Mouse (Mus musculus): ENCODE measurements around the gene Lbx1. TPM values are rescaled to one million over a fixed set of nuclear protein-coding genes. Genes with fewer than 3 reads are reported as not detected.

The Lbx1 gene
- polyA plus RNA-seq, 1 experiment from 2014 or later, result 0.27 TPM

DNA sequence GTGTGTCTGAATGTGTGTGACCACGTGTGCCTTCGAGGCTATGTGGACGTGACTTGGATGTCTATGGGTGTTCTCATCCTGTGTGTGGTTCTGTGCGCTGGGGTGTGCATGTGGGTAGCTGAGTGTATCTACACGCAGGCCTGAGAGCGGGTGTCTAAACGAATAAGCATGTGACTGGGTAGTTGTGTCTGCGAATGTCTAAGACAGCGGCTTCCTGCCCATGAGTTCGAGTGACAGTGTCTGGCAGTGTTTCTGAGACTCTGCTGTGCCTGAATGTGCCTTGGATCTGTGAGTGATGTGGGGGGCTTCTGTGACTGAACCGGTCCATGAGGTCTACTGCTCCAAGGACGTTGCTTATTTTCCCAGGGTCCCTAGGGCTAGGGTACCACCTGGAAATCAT lies 10.5 kb downstream of the Lbx1 start:
- Histone ChIP-seq H3K9ac (no peak overlapping the region), H3K27ac (no peak overlapping the region), H3K4me3 (no peak overlapping the region), H3K4me1 (peaks cover 29% of the 10 kb centered on the region), H3K4me2 (no peak overlapping the region), H3K27me3 (peaks cover 92% of the 10 kb centered on the region), H3K9me3 (no peaks in the 10 kb centered on the region), H3K36me3 (no peaks in the 10 kb centered on the region)
- WGBS, result 1% methylated on average over 12 of the region's 12 CpGs
- no peak for ATAC-seq (ENCODE audit: insufficient number of reproducible peaks, insufficient read depth, low FRiP score, low TSS enrichment, low read depth)

DNA sequence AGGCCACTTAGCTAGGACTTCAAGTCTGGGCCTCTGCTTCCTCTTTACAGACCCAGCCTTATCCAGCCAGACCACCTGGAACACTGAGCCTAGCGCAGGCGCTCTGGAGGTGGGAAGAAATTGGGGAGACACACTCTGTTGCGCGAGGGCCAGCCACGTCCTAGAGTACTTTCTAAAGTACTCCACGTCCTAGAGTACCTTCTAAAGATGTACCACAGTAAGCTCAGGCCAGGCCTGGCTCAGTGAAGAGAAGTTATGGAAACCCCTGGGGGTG lies 11.4 kb downstream of the Lbx1 start:
- peak overlapping the region; percentile 36; the same call in 1 of the 2 replicates for H3K4me2 ChIP-seq
- H3K4me3 ChIP-seq, result peak overlapping the region; percentile 21; the same call in 1 of the 2 replicates
- no peak for ATAC-seq (ENCODE audit: insufficient number of reproducible peaks, insufficient read depth, low FRiP score, low TSS enrichment, low read depth)

DNA sequence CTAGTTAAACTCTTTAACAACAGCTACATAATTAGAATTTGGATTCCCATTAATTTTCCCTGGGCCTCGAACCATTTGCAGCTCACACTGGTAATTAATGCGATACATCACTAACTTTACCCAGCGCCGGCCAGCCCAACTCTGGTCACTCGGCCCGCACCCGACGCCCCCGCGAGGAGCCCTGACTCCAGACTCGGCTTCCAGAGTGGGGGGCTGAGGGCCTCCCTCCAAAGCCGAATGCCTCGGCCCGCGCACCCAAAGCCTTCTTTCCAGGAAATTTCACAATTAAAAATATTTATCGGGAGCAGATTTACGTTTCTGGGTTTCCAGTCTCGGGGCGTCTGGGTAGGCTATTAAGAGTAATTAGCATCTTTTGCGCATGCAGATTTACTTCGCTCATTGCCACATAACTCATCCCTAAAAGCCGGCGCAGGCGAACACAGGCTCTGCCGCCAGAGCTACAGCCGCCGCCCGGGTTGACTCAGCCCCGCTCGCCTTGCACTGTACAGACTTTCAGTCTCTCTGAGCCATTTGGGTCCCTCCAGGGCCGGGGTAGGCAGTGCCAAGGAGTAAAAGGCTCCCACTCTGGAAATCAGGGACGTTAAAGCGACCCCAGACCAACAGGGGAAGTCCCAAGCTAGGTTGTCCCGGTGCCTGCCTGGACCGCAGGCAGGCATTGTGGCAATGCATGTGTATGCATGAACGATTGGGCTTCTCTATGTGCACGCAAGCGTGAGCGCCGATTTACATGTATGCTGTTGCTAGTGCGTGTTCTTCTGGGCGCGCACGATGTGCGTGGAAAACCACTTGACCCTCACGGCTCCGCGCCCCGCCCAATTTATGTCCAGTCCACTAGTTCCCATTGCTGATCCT lies 12.0 kb downstream of the Lbx1 start:
- Histone ChIP-seq H3K27me3 (peaks cover 89% of the 10 kb centered on the region), H3K9me3 (no peaks in the 10 kb centered on the region), H3K27ac (no peak overlapping the region), H3K9ac (no peak overlapping the region), H3K4me1 (peaks cover 23% of the 10 kb centered on the region), H3K4me2 (peak overlapping the region; percentile 36), H3K4me3 (peak overlapping the region; percentile 21; the same call in 1 of the 2 replicates), H3K36me3 (no peaks in the 10 kb centered on the region)
- 1% methylated on average over 49 of the region's 49 CpGs for WGBS
- ATAC-seq (ENCODE audit: insufficient number of reproducible peaks, insufficient read depth, low FRiP score, low TSS enrichment, low read depth), result no peak

More for the DNA sequence above, 11.4 kb downstream of the Lbx1 start:
- no peak overlapping the region for H3K9ac ChIP-seq
- H3K27me3 ChIP-seq, result peaks cover 91% of the 10 kb centered on the region
- no peaks in the 10 kb centered on the region for H3K36me3 ChIP-seq
- peaks cover 23% of the 10 kb centered on the region for H3K4me1 ChIP-seq
- H3K9me3 ChIP-seq, result no peaks in the 10 kb centered on the region
- no peak overlapping the region for H3K27ac ChIP-seq
- WGBS, result 3% methylated on average over 6 of the region's 6 CpGs

DNA sequence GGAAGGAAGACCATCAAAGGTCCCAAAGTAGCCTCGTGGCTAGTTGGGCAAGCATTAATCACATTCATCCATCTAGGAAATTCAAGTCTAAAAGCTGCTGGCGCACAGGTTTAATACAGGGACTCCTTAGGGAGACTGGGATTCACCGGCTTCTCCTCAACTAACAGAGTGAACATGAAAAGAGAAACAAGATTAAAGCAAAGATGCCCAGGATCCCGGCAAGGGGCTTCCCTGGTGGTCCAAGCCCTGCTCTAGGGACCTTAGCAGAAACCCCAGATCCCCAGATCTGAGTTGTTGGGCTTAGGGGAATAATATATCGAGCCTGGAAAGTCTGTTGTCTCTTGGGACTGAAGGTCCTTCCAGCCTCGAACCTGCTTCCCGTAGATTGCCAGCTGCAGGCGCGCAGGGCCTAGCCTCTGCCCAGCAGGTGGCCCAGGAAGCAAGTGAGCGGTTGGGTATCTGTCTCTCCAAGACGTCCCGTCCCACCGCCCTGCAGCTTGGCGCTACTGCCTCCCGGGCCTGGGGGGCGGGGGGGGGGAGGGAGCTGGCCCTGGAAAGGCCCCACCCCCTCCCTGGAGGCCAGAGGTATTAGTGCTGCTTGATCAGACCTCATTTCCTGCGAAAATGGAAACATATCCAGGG lies 13.3 kb downstream of the Lbx1 start:
- Histone ChIP-seq H3K4me2 (no peak overlapping the region), H3K36me3 (no peaks in the 10 kb centered on the region), H3K9me3 (no peaks in the 10 kb centered on the region), H3K4me3 (no peak overlapping the region), H3K9ac (no peak overlapping the region), H3K27me3 (peaks cover 85% of the 10 kb centered on the region), H3K4me1 (peaks cover 23% of the 10 kb centered on the region), H3K27ac (no peak overlapping the region)
- WGBS, result 2% methylated on average over 17 of the region's 17 CpGs
- ATAC-seq (ENCODE audit: insufficient number of reproducible peaks, insufficient read depth, low FRiP score, low TSS enrichment, low read depth), result no peak

DNA sequence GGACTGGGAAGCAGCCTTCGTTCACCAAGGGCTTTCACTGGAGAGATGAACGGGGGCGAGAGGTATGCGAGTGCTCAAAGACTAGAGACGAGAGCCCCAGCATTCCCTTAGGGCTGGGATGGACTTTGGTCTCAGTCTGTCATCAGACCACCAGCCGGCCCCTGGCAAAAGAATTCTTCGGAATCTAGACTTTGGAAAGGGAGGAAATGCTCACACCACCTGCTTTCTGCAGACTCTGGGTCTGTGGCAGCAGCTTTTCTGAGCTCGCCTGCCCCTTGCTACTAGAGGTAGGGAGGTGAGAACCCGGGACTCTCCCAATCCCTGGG lies 14.2 kb downstream of the Lbx1 start:
- no peak for ATAC-seq (ENCODE audit: insufficient number of reproducible peaks, insufficient read depth, low FRiP score, low TSS enrichment, low read depth)
- no peak overlapping the region for H3K27ac ChIP-seq
- H3K9ac ChIP-seq, result 0 out of 2 replicates have a peak overlapping the region, but pooled peaks have one; percentile 21
- WGBS, result under 1% methylated on average over 9 of the region's 9 CpGs
- peaks cover 23% of the 10 kb centered on the region for H3K4me1 ChIP-seq
- H3K27me3 ChIP-seq, result peaks cover 77% of the 10 kb centered on the region
- peak overlapping the region; percentile 71 for H3K4me2 ChIP-seq
- H3K9me3 ChIP-seq, result no peaks in the 10 kb centered on the region
- no peaks in the 10 kb centered on the region for H3K36me3 ChIP-seq
- H3K4me3 ChIP-seq, result peak overlapping the region; percentile 34

DNA sequence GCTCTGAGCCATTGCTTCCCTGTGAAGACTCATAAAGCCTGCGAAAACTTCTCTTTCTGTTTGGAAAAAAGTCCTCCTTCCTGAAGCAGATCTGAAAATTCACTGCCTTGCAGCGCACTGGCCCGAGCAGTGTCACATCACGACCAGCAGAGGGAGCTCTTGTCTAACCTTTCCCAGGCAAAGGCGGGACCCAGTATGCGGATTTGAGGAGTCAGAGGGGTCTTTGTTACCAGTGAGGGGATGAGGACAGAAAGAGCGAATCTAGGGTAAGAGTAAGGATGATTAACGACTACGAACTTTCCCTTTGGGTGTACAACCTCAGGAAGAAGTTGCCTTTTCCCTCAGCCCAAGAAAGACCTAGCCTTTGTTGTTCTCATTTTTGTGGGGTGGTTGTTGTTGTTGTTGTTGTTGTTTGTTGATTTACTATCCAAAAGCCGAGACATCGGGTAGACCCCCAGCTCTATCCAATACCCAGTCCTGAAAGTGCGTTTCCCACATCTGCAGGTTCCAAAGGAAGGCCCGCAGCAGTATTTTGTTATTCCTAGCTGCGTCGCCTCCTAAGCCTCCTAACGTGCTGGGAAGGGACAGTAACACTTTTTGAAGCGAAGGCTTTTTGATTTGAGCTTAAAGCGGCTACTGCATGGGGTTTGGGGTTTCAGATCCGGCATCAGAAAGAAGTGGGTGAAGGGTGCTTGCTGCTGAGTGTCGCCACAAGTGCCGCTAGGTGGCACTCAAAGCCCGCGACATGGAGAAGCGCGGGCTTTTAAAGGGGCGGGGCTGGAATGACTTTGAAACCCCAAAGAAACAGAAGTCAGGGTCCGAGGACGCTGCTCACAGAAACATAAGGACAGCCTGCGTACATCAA lies 14.8 kb downstream of the Lbx1 start:
- Histone ChIP-seq H3K4me1 (peaks cover 23% of the 10 kb centered on the region), H3K4me3 (peak overlapping the region; percentile 34), H3K27me3 (peaks cover 71% of the 10 kb centered on the region), H3K27ac (no peak overlapping the region), H3K4me2 (peak overlapping the region; percentile 71), H3K9me3 (no peaks in the 10 kb centered on the region), H3K9ac (peak overlapping the region; percentile 33; the same call in 1 of the 2 replicates), H3K36me3 (no peaks in the 10 kb centered on the region)
- 1% methylated on average over 29 of the region's 29 CpGs for WGBS
- 0 out of 2 replicates have a peak, but pooled peaks have one; percentile 67 for ATAC-seq (ENCODE audit: insufficient number of reproducible peaks, insufficient read depth, low FRiP score, low TSS enrichment, low read depth)

DNA sequence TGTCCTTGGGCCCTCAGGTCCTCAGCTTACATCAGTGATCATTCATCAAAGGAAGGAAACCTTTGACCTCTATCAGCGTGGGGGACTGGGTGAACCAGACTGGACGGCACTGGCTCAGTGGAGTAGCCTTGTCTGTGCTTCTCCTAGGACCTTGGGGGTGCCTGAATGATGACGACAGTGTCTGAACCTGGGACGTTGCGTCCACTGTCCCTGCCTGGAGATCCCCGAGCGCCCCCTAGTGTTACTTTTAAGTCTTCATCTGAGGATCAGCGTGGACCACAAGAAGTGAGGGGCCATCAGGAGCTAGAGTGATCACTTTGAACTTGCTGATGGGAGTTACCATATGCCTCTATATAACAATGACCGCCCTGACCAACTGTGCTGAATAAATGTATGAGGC lies 19.4 kb downstream of the Lbx1 start:
- Histone ChIP-seq H3K9ac (no peak overlapping the region), H3K4me1 (peaks cover 6% of the 10 kb centered on the region), H3K36me3 (no peaks in the 10 kb centered on the region), H3K4me2 (no peak overlapping the region), H3K27me3 (peaks cover 25% of the 10 kb centered on the region), H3K9me3 (no peaks in the 10 kb centered on the region; the same call in 1 of the 2 replicates), H3K27ac (no peak overlapping the region), H3K4me3 (no peak overlapping the region)
- 4% methylated on average over 9 of the region's 9 CpGs for WGBS
- ATAC-seq (ENCODE audit: insufficient number of reproducible peaks, insufficient read depth, low FRiP score, low TSS enrichment, low read depth), result no peak

DNA sequence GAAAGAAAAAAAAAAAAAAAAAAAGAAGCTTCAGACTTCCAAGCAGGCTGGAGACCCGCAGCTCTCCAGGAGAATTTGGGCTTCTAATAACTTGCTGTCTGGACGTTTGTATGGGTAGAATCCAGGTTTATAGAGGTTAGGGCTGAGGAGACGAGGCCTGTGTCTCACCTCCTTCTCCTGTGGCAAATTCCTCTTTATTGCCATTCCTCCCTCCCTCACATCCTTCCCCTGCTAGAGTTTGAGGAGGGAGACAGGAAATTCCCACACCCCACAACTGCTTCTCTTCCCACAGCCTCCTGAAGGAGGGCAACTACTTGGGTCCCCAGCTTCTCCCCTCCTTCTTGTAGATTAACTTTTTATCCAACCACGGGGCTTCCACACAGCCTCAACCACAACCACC lies 20.2 kb downstream of the Lbx1 start:
- no peaks in the 10 kb centered on the region for H3K4me1 ChIP-seq
- peaks cover 24% of the 10 kb centered on the region for H3K27me3 ChIP-seq
- H3K4me3 ChIP-seq, result no peak overlapping the region
- 77% methylated on average over 4 of the region's 4 CpGs for WGBS
- no peaks in the 10 kb centered on the region for H3K36me3 ChIP-seq
- no peak overlapping the region for H3K9ac ChIP-seq
- H3K27ac ChIP-seq, result no peak overlapping the region
- no peak overlapping the region for H3K4me2 ChIP-seq
- no peak for ATAC-seq (ENCODE audit: insufficient number of reproducible peaks, insufficient read depth, low FRiP score, low TSS enrichment, low read depth)
- H3K9me3 ChIP-seq, result no peaks in the 10 kb centered on the region; the same call in 1 of the 2 replicates

DNA sequence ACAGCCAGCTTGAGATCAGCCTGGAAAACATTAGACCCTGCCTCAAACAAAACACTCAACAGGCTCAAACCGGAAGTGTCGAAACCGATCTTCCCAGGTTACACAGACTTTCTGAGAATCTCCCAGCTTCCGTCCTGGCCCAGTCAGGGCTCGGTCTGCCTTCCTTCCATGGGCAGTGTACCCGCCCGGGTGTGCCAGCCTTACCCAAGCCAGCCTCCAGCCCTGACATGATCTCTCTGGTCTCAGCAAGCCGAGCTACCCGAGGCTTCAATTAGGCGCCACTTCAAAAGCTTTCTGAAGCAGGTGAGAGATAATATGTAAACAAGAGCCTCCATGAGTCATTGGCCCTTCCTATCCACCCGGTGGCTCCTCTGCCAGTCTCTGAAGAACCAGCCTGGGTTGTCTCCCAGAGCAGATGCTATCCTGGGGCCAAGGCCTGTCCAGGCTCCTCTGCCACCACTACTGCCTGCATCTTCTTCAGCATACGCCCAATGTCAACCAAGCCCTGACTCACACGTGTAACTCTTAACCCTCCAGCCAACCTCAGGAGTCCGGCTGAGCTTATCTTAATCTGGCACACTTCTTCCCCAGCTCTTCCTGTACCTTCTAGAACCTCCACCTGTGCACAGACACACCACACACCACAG lies 25.7 kb downstream of the Lbx1 start:
- Histone ChIP-seq H3K27me3 (peaks cover 11% of the 10 kb centered on the region), H3K4me2 (no peak overlapping the region), H3K36me3 (no peaks in the 10 kb centered on the region), H3K4me3 (no peak overlapping the region), H3K9me3 (no peaks in the 10 kb centered on the region; the same call in 1 of the 2 replicates), H3K4me1 (peaks cover 10% of the 10 kb centered on the region), H3K9ac (no peak overlapping the region), H3K27ac (no peak overlapping the region)
- no peak for ATAC-seq (ENCODE audit: insufficient number of reproducible peaks, insufficient read depth, low FRiP score, low TSS enrichment, low read depth)
- 74% methylated on average over 14 of the region's 14 CpGs for WGBS

DNA sequence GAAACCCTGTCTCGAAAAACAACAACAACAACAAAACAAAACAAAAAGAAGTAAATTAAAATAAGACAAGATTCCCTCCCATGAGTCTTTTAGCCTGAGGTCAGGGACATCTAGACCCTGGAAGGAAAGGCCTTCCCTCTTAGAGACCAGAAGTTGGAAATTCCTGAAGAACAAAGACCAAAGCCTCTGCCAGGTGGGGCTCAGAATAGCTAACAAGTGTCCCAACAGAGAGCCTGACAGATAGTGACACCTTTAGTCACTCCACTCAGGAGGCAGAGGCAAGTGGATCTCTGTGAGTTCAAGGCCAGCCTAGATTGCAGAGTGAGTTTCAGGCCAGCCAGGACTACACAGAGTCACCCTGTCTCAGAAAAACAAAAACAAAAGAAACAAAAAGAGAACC lies 26.4 kb downstream of the Lbx1 start:
- ATAC-seq (ENCODE audit: insufficient number of reproducible peaks, insufficient read depth, low FRiP score, low TSS enrichment, low read depth), result no peak
- Histone ChIP-seq H3K4me1 (peaks cover 10% of the 10 kb centered on the region), H3K4me3 (no peak overlapping the region), H3K9me3 (no peaks in the 10 kb centered on the region; the same call in 1 of the 2 replicates), H3K4me2 (no peak overlapping the region), H3K27me3 (peaks cover 11% of the 10 kb centered on the region), H3K36me3 (no peaks in the 10 kb centered on the region), H3K27ac (no peak overlapping the region), H3K9ac (no peak overlapping the region)
- WGBS, result 81% methylated on average over 1 of the region's 1 CpGs
